Mouse (Mus musculus): ENCODE measurements around the gene Olr1. TPM values are rescaled to one million over a fixed set of nuclear protein-coding genes. Genes with fewer than 3 reads are reported as not detected.

Gene Olr1
- 0.06 and 0.08 TPM in 2 replicates for polyA plus RNA-seq (2012; rRNA removed)

DNA sequence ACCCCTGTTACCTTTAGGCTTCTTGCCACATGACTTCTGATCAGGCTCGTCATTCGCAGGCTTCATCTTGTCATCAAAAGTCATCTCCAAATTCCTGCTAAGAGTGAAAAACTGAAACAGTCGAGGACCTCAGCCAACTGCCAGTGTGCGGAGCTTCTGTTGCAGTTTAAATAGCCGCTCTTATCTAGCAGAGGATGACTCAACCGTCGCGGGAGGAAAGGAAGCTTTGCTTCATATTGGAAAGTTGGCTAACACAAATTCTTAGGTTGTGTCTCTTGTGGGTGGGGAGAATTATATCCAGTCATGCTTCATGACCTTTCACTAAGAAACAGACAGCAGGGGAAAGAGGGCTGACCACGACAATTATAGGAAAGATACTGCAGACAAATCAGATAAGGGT is at the start of gene Olr1:
Olr1 (minus strand) TSS at position 142 of the 400 bp plus-strand sequence.
- Histone ChIP-seq H3K27ac (ENCODE audit: insufficient read depth, low read length) (no peak within 1 kb of the TSS), H3K36me3 (ENCODE audit: control insufficient read depth, insufficient read depth, low read length) (no peaks in the 10 kb centered on the region), H3K4me3 (ENCODE audit: extremely low read depth, insufficient read depth, insufficient read length) (no peak within 1 kb of the TSS), H3K4me1 (ENCODE audit: control insufficient read depth, insufficient read depth, insufficient read length) (no peaks in the 10 kb centered on the region), H3K27me3 (ENCODE audit: control insufficient read depth, insufficient read depth, low read length) (no peaks in the 10 kb centered on the region)
- DNase-seq (ENCODE audit: low read depth in 1 of 2, low spot score in 2 of 2), result no peak
- 85% methylated on average over 9 of the region's 9 CpGs for WGBS
- no peak for TF ChIP-seq POLR2A (IDR thresholded peaks at IDR 0.05; ENCODE audit: low read depth, low read length)
- no peak for TF ChIP-seq CTCF (IDR thresholded peaks at IDR 0.05; ENCODE audit: extremely low read depth, insufficient read depth, insufficient read length, insufficient replicate concordance)

DNA sequence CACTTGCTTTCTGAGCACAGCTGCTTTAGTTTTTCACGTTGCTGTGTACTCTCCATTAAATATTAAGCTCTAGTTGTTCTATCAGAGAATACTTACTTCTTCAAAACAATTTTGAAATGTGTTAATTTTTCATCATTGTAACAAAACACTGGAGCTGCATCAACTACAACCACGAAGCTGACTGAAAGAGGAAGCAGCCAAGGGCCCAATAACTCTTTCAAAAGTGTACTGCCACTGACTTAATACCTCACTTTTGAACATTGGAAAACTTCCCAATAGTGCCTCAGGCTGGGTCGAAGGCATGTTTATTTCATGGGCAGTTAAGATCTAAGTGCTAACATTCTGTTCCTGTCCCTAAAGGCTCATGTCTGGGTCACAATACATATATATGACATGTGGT is 41.0 kb upstream of the Olr1 start:
- TF ChIP-seq CTCF (IDR thresholded peaks at IDR 0.05; ENCODE audit: extremely low read depth, insufficient read depth, insufficient read length, insufficient replicate concordance), result no peak
- TF ChIP-seq POLR2A (IDR thresholded peaks at IDR 0.05; ENCODE audit: low read depth, low read length), result no peak
- H3K27me3 ChIP-seq (ENCODE audit: control insufficient read depth, insufficient read depth, low read length), result no peaks in the 10 kb centered on the region
- no peaks in the 10 kb centered on the region for H3K36me3 ChIP-seq (ENCODE audit: control insufficient read depth, insufficient read depth, low read length)
- no peak overlapping the region for H3K4me3 ChIP-seq (ENCODE audit: extremely low read depth, insufficient read depth, insufficient read length)
- 20% methylated on average over 3 of the region's 3 CpGs for WGBS
- no peak for DNase-seq (ENCODE audit: low read depth in 1 of 2, low spot score in 2 of 2)
- H3K27ac ChIP-seq (ENCODE audit: insufficient read depth, low read length), result no peak overlapping the region
- no peaks in the 10 kb centered on the region; the same call in 1 of the 2 replicates for H3K4me1 ChIP-seq (ENCODE audit: control insufficient read depth, insufficient read depth, insufficient read length)

DNA sequence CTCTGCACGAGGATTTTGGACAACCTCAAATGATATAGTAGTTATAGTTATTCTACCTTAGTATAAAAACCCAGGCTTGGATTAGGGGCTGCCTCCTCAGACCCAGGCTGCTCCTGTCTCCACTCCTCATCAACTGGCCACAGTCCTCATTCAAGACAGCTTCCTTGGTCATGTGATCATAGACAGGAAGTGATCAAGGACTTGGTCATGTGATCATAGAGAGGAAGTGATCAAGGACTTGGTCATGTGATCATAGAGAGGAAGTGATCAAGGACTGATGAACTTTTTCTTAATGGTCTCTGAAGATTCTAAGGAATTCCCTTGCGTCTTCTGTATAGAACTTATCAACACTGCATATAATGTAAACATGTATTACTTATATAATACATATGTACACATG is 40.3 kb upstream of the Olr1 start:
- DNase-seq (ENCODE audit: low read depth in 1 of 2, low spot score in 2 of 2), result no peak
- Histone ChIP-seq H3K27me3 (ENCODE audit: control insufficient read depth, insufficient read depth, low read length) (no peaks in the 10 kb centered on the region), H3K4me3 (ENCODE audit: extremely low read depth, insufficient read depth, insufficient read length) (no peak overlapping the region), H3K27ac (ENCODE audit: insufficient read depth, low read length) (no peak overlapping the region), H3K4me1 (ENCODE audit: control insufficient read depth, insufficient read depth, insufficient read length) (no peaks in the 10 kb centered on the region; the same call in 1 of the 2 replicates), H3K36me3 (ENCODE audit: control insufficient read depth, insufficient read depth, low read length) (no peaks in the 10 kb centered on the region)
- no peak for TF ChIP-seq CTCF (IDR thresholded peaks at IDR 0.05; ENCODE audit: extremely low read depth, insufficient read depth, insufficient read length, insufficient replicate concordance)
- no peak for TF ChIP-seq POLR2A (IDR thresholded peaks at IDR 0.05; ENCODE audit: low read depth, low read length)
- WGBS, result 89% methylated on average over 2 of the region's 2 CpGs

DNA sequence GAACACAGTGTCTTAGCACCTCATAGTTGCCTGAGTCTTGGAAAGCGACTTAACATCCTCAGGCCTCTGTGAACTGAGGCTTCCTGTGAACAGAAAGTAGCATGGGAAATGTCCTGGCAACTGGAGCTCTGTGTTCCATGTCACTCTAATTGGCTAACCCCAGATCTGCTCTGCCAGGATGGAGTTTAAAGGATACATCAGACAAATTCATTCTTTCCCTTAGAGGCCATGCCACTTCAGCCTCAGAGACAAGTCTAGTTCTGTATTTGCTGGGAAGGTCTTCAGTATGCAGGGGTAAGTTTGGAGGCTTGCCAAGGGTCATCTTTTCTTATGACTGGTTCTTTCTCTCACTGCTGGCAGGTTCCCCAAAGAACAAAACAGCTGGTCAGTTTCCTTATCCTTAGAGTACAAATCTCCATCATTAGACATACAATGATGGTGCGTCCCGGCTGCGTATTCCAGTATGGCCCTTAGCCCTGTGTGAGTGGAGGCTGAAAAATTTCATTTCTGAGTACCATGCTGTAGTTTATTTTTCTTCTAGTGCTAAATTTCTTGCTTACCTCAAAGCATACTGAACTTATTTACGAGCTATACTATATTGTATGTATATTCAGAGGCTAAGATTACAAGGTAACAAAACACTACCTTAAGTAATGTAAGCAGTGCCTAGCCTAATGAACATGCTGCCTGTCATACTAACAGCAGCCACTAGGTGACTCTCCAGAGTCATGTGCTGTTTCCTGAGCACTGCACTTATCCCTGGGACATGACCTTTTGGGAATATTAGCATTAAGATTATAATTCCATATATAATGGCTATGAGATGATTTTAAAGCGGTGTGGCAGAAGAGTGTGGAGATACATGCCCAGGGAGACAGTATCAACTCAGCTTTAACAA is 37.0 kb upstream of the Olr1 start:
- no peak overlapping the region for H3K27ac ChIP-seq (ENCODE audit: insufficient read depth, low read length)
- H3K4me1 ChIP-seq (ENCODE audit: control insufficient read depth, insufficient read depth, insufficient read length), result no peaks in the 10 kb centered on the region; the same call in 1 of the 2 replicates
- WGBS, result 79% methylated on average over 6 of the region's 6 CpGs
- no peaks in the 10 kb centered on the region for H3K27me3 ChIP-seq (ENCODE audit: control insufficient read depth, insufficient read depth, low read length)
- no peaks in the 10 kb centered on the region for H3K36me3 ChIP-seq (ENCODE audit: control insufficient read depth, insufficient read depth, low read length)
- H3K4me3 ChIP-seq (ENCODE audit: extremely low read depth, insufficient read depth, insufficient read length), result no peak overlapping the region
- TF ChIP-seq POLR2A (IDR thresholded peaks at IDR 0.05; ENCODE audit: low read depth, low read length) (no peak), CTCF (IDR thresholded peaks at IDR 0.05; ENCODE audit: extremely low read depth, insufficient read depth, insufficient read length, insufficient replicate concordance) (peak; percentile 48; the same call in 1 of the 2 replicates)
- peak in 1 of 2 experiments; percentile 52 for DNase-seq (ENCODE audit: low read depth in 1 of 2, low spot score in 2 of 2)

DNA sequence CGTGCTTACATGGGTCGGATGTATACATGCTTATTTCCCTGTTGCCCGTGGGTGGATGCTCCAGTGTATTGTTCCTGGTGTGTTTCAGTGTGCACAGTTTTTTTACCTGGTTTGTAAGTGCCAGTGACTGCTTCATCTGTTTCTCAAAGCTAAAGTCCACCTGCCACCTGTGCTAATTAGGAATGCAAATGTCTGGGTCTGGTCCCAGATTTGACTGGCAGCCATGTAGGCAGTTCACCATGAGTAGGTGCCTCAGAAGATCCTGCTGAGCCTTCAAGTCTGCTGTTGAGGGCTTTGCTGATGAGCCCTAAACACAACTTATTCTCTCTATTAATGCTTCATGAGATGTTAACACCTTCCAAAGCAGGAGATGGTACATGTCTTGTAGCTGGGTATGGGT is 35.6 kb upstream of the Olr1 start:
- 84% methylated on average over 3 of the region's 3 CpGs for WGBS
- Histone ChIP-seq H3K27ac (ENCODE audit: insufficient read depth, low read length) (no peak overlapping the region), H3K4me1 (ENCODE audit: control insufficient read depth, insufficient read depth, insufficient read length) (no peaks in the 10 kb centered on the region), H3K27me3 (ENCODE audit: control insufficient read depth, insufficient read depth, low read length) (no peaks in the 10 kb centered on the region), H3K36me3 (ENCODE audit: control insufficient read depth, insufficient read depth, low read length) (no peaks in the 10 kb centered on the region), H3K4me3 (ENCODE audit: extremely low read depth, insufficient read depth, insufficient read length) (no peak overlapping the region)
- no peak for DNase-seq (ENCODE audit: low read depth in 1 of 2, low spot score in 2 of 2)
- TF ChIP-seq POLR2A (IDR thresholded peaks at IDR 0.05; ENCODE audit: low read depth, low read length), result no peak

DNA sequence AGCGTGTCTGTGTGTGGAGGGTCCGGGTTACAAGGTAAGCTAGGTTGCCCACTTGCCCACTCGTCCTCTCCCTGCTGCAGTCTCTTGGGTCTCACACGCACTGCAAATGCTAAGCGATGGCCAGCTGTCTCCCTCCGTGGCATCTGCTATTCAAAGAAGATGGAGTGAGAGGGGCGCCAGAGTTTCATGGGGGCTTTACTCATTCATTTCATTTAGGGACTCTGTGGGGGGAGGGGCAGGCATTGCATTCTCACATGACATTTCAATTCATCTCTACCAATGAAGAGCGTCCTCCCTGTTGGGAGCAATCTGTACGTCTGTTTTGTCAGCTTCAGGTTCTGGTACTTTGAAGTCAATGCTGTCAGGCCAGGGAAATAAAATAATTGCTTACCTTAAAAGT is 35.0 kb upstream of the Olr1 start:
- Histone ChIP-seq H3K4me1 (ENCODE audit: control insufficient read depth, insufficient read depth, insufficient read length) (no peaks in the 10 kb centered on the region), H3K4me3 (ENCODE audit: extremely low read depth, insufficient read depth, insufficient read length) (no peak overlapping the region), H3K27ac (ENCODE audit: insufficient read depth, low read length) (no peak overlapping the region), H3K27me3 (ENCODE audit: control insufficient read depth, insufficient read depth, low read length) (no peaks in the 10 kb centered on the region), H3K36me3 (ENCODE audit: control insufficient read depth, insufficient read depth, low read length) (no peaks in the 10 kb centered on the region)
- no peak for DNase-seq (ENCODE audit: low read depth in 1 of 2, low spot score in 2 of 2)
- WGBS, result 96% methylated on average over 9 of the region's 9 CpGs
- TF ChIP-seq POLR2A (IDR thresholded peaks at IDR 0.05; ENCODE audit: low read depth, low read length) (no peak), CTCF (IDR thresholded peaks at IDR 0.05; ENCODE audit: extremely low read depth, insufficient read depth, insufficient read length, insufficient replicate concordance) (no peak)

DNA sequence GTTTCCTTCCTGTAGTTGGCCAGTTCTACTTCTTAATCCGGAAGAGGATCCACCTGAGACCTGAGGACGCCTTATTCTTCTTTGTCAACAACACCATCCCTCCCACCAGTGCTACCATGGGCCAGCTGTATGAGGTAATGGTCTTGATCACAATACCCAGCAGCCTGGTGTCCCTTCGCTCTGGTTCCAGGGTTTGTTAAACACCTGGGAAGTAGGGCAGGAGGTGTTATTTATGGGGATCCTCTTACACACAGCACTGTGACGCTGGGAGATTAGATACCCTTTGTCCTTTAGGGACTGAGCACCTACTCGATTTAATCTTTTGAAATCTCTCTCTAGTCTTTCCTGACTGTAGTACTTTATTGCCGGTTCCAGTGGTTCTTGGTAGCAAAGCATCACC is 31.6 kb upstream of the Olr1 start:
- TF ChIP-seq CTCF (IDR thresholded peaks at IDR 0.05; ENCODE audit: extremely low read depth, insufficient read depth, insufficient read length, insufficient replicate concordance), result no peak
- no peak for TF ChIP-seq POLR2A (IDR thresholded peaks at IDR 0.05; ENCODE audit: low read depth, low read length)
- DNase-seq (ENCODE audit: low read depth in 1 of 2, low spot score in 2 of 2), result no peak
- WGBS, result 91% methylated on average over 6 of the region's 6 CpGs
- no peaks in the 10 kb centered on the region for H3K4me1 ChIP-seq (ENCODE audit: control insufficient read depth, insufficient read depth, insufficient read length)
- no peak overlapping the region for H3K4me3 ChIP-seq (ENCODE audit: extremely low read depth, insufficient read depth, insufficient read length)
- no peak overlapping the region for H3K27ac ChIP-seq (ENCODE audit: insufficient read depth, low read length)
- no peaks in the 10 kb centered on the region for H3K36me3 ChIP-seq (ENCODE audit: control insufficient read depth, insufficient read depth, low read length)
- H3K27me3 ChIP-seq (ENCODE audit: control insufficient read depth, insufficient read depth, low read length), result no peaks in the 10 kb centered on the region

Measured in spleen, adult 2 months (tissue).